Mouse (Mus musculus) forebrain, postnatal 0 days (tissue): ENCODE data around the gene Ppm1l. TPM values are rescaled to one million over a fixed set of nuclear protein-coding genes. Genes with fewer than 3 reads are reported as not detected.

Experiments
- ATAC-seq: fragments of 200-750 bp; cut with Nextera tagmentation; 2 replicates; pipeline ENCODE4 v1.8.0; 2017; ENCODE audit warnings: mild to moderate bottlenecking, moderate library complexity
- DNase-seq: peaks from one replicate; pipeline ENCODE4 v3.0.0-alpha.2; 2015
- H3K27ac ChIP-seq: fragments of 300-500 bp; sonication (generic); 2 replicates; pipeline ENCODE4 v1.5.1; 2014; ENCODE audit warnings: low read depth, mild to moderate bottlenecking, antibody characterized with exemption, low read length, moderate library complexity, mixed read lengths
- H3K27me3 ChIP-seq: fragments of 300-500 bp; sonication (generic); 2 replicates; pipeline ENCODE4 v1.6.1; 2014; ENCODE audit warnings: mild to moderate bottlenecking, low read length, mixed read lengths; ENCODE audit not compliant: insufficient read depth
- H3K36me3 ChIP-seq: fragments of 300-500 bp; sonication (generic); 2 replicates; pipeline ENCODE4 v1.6.1; 2014; ENCODE audit warnings: mild to moderate bottlenecking, moderate library complexity; ENCODE audit not compliant: insufficient read depth
- H3K4me1 ChIP-seq: fragments of 300-500 bp; sonication (generic); 2 replicates; pipeline ENCODE4 v1.6.1; 2014; ENCODE audit warnings: antibody characterized with exemption; ENCODE audit not compliant: insufficient read depth
- H3K4me2 ChIP-seq: fragments of 300-500 bp; sonication (generic); 2 replicates; pipeline ENCODE4 v1.6.1; 2014; ENCODE audit warnings: low read depth, mild to moderate bottlenecking, moderate library complexity
- H3K4me3 ChIP-seq: fragments of 300-500 bp; sonication (generic); 2 replicates; pipeline ENCODE4 v1.5.1; 2014; ENCODE audit warnings: low read depth, low read length, mixed read lengths
- H3K9ac ChIP-seq: fragments of 300-500 bp; sonication (generic); 2 replicates; pipeline ENCODE4 v1.6.1; 2014; ENCODE audit warnings: mild to moderate bottlenecking
- H3K9me3 ChIP-seq: fragments of 300-500 bp; sonication (generic); 2 replicates; pipeline ENCODE4 v1.6.1; 2016; ENCODE audit warnings: low read length
- CTCF ChIP-seq: sonication (generic); IDR thresholded peaks from 2 replicates; pipeline ENCODE4 v1.5.1; 2016; ENCODE audit warnings: antibody characterized with exemption, control low read depth, low read depth
- WGBS: fragments of 180-500 bp; shearing (Covaris S2); extraction: QIAGEN DNeasy Blood & Tissue Kit; methylation state at CpG from one replicate; pipeline ENCODE4 v1.1.7; 2014; 5-methylcytosine and 5-hydroxymethylcytosine counted together
- polyA plus RNA-seq: library from polyadenylated mRNA; unstranded; fragments of >200 nt; fragmentation: Nextera tagmentation; extraction: Ambion mirVana; gene quantifications from 2 replicates; pipeline ENCODE4 v1.2.1, GENCODE M21; 2015
- total RNA-seq: library from RNA; depleted of rRNA; stranded (reverse); fragments of >200 nt; gene quantifications from 2 replicates; pipeline ENCODE4 v1.2.3, GENCODE M21; 2014

The Ppm1l gene
- total and polyA plus RNA-seq, 2 experiments from 2014 or later, result 19.2 to 27.6 TPM

DNA sequence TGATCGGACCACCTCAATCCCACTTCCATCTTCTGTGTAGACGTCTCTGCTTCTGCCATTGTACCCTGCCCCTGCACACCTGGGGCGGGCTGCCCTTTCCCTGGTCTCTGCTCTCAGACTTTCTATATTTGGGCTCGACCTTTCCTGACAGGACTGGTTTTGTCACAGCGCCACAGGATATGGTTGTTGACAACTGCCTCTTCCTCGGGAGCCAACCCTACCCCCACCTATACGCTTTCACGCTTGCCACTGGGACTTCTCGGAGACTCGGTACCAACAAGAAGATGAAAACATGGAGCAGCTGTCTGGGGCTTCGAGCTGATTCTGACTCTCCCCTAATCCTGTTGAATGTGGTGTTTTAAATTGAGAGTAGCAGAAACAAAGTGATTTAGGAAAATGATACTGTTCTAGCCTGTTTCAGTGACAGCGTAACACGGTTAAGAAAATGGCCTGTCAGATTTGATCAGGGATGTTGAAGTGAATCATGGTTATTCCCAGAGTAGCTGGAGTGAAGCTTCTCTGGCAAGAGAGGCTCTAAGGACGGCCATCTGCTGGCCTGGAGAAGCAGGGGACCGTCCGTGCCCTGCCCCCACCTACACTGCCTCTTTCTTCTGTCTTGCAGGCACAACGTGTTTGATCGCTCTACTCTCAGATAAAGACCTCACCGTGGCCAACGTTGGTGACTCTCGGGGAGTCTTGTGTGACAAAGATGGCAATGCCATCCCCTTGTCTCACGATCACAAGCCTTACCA is 232.2 kb downstream of the Ppm1l start:
- H3K4me3 ChIP-seq, result no peak overlapping the region
- H3K27me3 ChIP-seq, result no peaks in the 10 kb centered on the region
- H3K9me3 ChIP-seq, result no peaks in the 10 kb centered on the region
- H3K36me3 ChIP-seq, result no peaks in the 10 kb centered on the region
- WGBS, result 83% methylated on average over 22 of the region's 22 CpGs
- DNase-seq (no peak), ATAC-seq (no peak)
- no peak overlapping the region for H3K27ac ChIP-seq
- H3K4me2 ChIP-seq, result no peak overlapping the region
- H3K9ac ChIP-seq, result no peak overlapping the region
- no peaks in the 10 kb centered on the region for H3K4me1 ChIP-seq
- no peak for TF ChIP-seq CTCF

- no peak overlapping the region for H3K27ac ChIP-seq
- no peaks in the 10 kb centered on the region for H3K27me3 ChIP-seq
- H3K4me3 ChIP-seq, result no peak overlapping the region
- no peak for TF ChIP-seq CTCF
- DNase-seq (no peak), ATAC-seq (no peak)
- H3K36me3 ChIP-seq, result no peaks in the 10 kb centered on the region
- H3K4me1 ChIP-seq, result no peaks in the 10 kb centered on the region
- 62% methylated on average over 4 of the region's 4 CpGs for WGBS
- H3K9me3 ChIP-seq, result no peaks in the 10 kb centered on the region
- no peak overlapping the region for H3K4me2 ChIP-seq
- no peak overlapping the region for H3K9ac ChIP-seq
These were observed 232.9 kb downstream of the Ppm1l start for GRCm38 (mm10) chr3:69549602-69550001.

DNA sequence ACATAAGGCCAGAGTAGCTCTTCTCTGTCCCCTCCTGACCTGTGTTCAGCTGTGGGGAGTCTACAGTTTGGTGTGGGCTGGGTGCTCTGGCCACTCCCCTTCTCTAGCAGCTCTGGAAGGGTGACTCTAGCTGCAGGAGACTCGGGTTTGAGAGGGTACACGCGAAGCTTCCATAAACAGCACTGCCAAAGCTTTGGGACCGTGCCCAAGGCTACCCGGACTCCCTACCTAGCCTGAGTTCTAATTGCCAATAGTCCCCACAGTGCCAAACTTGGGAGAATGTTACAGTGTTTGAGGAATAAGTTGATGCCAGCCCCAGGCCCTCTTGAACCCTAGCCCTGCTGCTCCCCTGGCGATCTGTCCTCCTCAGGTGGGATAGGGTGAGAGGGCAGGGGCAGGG is 238.8 kb downstream of the Ppm1l start:
- no peaks in the 10 kb centered on the region for H3K9me3 ChIP-seq
- no peak overlapping the region for H3K27ac ChIP-seq
- no peak overlapping the region for H3K9ac ChIP-seq
- ATAC-seq, result no peak
- no peak for TF ChIP-seq CTCF
- no peaks in the 10 kb centered on the region for H3K36me3 ChIP-seq
- H3K27me3 ChIP-seq, result no peaks in the 10 kb centered on the region
- no peaks in the 10 kb centered on the region for H3K4me1 ChIP-seq
- no peak for DNase-seq
- H3K4me3 ChIP-seq, result no peak overlapping the region
- 68% methylated on average over 6 of the region's 6 CpGs for WGBS
- H3K4me2 ChIP-seq, result no peak overlapping the region

GRCm38 (mm10) chr3:69556092-69556778 is 239.6 kb downstream of the Ppm1l start:
- no peaks in the 10 kb centered on the region for H3K36me3 ChIP-seq
- DNase-seq, result no peak
- H3K27ac ChIP-seq, result no peak overlapping the region

DNA sequence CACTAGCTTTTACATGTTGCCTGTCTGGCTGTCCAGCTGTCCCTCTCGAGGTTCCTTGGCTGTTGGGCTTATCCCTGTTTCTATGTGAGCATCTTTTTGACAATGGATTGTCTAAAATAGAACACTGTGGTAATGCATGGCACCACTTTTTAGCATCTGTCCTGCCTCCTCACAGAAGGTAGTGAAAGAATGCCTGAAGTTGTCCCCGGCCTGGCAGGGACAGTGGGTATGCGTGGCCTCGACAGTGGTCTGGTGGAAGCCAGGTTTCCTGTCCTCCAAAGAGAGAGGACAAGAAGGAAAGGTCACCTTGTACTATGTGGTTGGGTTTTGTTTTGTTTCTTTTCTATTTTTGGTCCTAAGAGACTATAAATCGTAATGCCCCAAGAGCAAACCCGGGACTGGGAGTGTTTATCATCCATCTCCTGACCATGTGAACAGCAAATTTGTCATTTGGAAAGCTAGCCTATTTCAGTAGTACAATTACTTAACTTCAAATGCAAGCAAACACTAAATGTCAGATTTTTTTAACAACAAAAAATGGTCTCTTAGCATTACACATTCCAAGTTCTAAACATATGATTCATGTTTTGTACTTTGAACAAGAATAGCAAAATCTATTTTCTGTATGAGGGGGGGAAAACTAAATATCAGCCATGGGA is 242.8 kb downstream of the Ppm1l start:
- DNase-seq (no peak), ATAC-seq (no peak)
- Histone ChIP-seq H3K9me3 (no peaks in the 10 kb centered on the region), H3K4me3 (no peak overlapping the region), H3K27me3 (no peaks in the 10 kb centered on the region), H3K9ac (no peak overlapping the region), H3K4me1 (no peaks in the 10 kb centered on the region), H3K27ac (no peak overlapping the region), H3K4me2 (no peak overlapping the region), H3K36me3 (no peaks in the 10 kb centered on the region)
- no peak for TF ChIP-seq CTCF
- 89% methylated on average over 6 of the region's 6 CpGs for WGBS

More at GRCm38 (mm10) chr3:69556092-69556778, 239.6 kb downstream of the Ppm1l start:
- Histone ChIP-seq H3K4me3 (no peak overlapping the region), H3K27me3 (no peaks in the 10 kb centered on the region), H3K4me2 (no peak overlapping the region), H3K9me3 (no peaks in the 10 kb centered on the region), H3K9ac (no peak overlapping the region), H3K4me1 (no peaks in the 10 kb centered on the region)
- no peak for TF ChIP-seq CTCF
- no peak for ATAC-seq
- 81% methylated on average over 12 of the region's 12 CpGs for WGBS

- Histone ChIP-seq H3K9me3 (no peaks in the 10 kb centered on the region), H3K4me3 (no peak overlapping the region), H3K9ac (no peak overlapping the region), H3K36me3 (no peaks in the 10 kb centered on the region), H3K27me3 (no peaks in the 10 kb centered on the region), H3K4me2 (no peak overlapping the region), H3K4me1 (no peaks in the 10 kb centered on the region), H3K27ac (no peak overlapping the region)
- DNase-seq (no peak), ATAC-seq (no peak)
- 96% methylated on average over 7 of the region's 7 CpGs for WGBS
- TF ChIP-seq CTCF, result no peak
These were observed 243.3 kb downstream of the Ppm1l start for GRCm38 (mm10) chr3:69559975-69560330.

- Histone ChIP-seq H3K4me3 (no peak overlapping the region), H3K9ac (no peak overlapping the region), H3K4me1 (no peaks in the 10 kb centered on the region), H3K27me3 (no peaks in the 10 kb centered on the region), H3K36me3 (no peaks in the 10 kb centered on the region), H3K27ac (no peak overlapping the region), H3K4me2 (no peak overlapping the region), H3K9me3 (no peaks in the 10 kb centered on the region)
- 77% methylated on average over 5 of the region's 5 CpGs for WGBS
- ATAC-seq, result no peak
- no peak for TF ChIP-seq CTCF
- no peak for DNase-seq
These were observed 245.0 kb downstream of the Ppm1l start for GRCm38 (mm10) chr3:69561686-69562085.
